Mouse (Mus musculus): ENCODE measurements at regions not wholly inside any gene's neighbourhood (a gene's known extent, or its start where the extent isn't known, plus 50 kb on each side); places are given as distances from the start of the nearest gene placed in this dataset.

DNA sequence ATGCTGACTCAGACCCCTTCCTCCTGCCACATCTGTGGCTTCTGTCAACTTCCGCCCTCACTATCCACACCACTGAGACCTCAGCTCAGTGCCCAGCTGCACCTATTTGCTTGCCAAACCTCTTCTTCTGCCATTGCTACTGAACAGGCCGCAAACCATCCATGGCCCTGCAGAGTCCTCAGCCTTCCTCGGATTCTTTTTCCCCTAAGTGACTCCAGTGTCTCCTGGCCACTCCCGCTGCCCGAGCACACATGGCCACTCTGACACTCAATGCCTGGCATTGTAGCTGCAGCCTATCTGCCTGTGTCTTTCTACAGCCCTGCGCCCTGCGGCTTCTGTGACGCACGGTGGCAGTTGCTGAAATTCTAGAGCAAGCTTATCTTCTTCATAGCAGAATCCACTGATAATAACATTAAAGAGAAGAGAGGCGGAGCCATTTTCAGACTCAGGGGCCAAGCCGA lies 188.8 kb downstream of the Fam43a start:
- Histone ChIP-seq H3K9me3 (no peaks in the 10 kb centered on the region), H3K27me3 (replicated peaks) (no peaks in the 10 kb centered on the region), H3K4me3 (no peak overlapping the region), H3K4me1 (peaks cover 14% of the 10 kb centered on the region), H3K4me2 (replicated peaks) (no peak overlapping the region), H3K27ac (no peak overlapping the region), H3K36me3 (no peaks in the 10 kb centered on the region), H3K9ac (no peak overlapping the region)
- ATAC-seq (ENCODE audit: low FRiP score, low read depth) = no peak
- 84% methylated on average over 11 of the region's 11 CpGs for WGBS

DNA sequence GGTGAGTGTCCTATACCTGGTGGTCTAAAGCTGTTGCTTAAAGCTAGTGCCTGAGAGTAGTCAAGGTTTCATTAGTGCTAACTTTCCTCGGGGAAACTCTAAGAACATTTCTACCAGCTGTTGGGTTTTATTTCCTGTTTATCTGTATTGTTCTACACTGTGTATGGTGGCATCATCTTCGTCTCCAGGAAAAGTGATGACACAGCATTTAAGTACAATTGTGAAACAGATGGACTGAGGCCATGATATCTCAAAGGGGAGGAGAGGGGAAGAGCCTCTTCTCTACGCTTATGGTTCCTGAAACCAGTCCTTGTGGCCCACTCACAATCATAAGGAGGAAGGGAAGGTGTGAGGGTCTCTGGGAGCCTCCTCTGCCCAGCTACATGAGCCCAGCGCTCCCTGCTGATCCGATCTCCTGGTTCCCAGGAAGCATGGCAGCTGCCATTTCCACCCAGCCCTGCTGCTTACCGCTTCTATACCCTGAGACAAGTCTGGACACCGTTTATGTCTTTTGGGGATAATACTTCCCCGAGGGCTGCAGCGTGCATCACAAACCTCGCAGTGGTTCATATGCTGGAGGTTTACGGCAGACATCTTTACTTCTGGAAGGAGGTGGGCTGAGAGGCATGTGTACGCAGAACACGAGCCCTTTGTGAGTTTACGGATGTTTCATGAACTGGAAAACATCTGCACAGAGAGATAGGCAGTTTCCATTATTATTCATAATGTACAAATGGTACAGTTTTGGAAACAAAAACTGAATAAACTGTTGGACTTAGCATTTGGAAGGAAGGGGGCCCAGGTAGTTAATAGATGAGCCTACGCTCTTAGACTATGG lies 189.6 kb downstream of the Fam43a start:
- H3K4me3 ChIP-seq = no peak overlapping the region
- no peak for ATAC-seq (ENCODE audit: low FRiP score, low read depth)
- H3K4me2 ChIP-seq (replicated peaks) = no peak overlapping the region
- no peak overlapping the region for H3K9ac ChIP-seq
- WGBS = 87% methylated on average over 15 of the region's 15 CpGs
- no peaks in the 10 kb centered on the region for H3K27me3 ChIP-seq (replicated peaks)
- H3K9me3 ChIP-seq = no peaks in the 10 kb centered on the region
- peaks cover 14% of the 10 kb centered on the region for H3K4me1 ChIP-seq
- H3K36me3 ChIP-seq = no peaks in the 10 kb centered on the region
- H3K27ac ChIP-seq = no peak overlapping the region

DNA sequence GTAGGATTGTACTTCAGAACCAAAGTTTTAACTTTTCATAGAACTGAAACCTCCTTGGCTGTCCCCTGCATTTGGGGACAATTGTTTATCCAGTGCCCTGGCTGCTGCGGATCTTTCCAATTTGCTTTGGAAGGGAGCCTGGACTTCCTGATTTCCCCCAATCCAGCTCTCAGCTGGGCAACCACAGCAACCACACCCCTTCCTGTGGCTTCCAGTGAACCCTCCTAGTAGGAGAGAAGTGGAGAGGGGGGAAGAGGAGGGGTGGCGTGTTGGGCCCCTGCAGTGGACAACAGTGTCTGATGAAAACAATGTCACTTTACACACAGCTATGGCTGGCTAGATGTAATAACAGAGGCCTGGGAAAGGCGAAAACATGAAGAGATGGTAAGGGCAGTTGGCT lies 190.5 kb downstream of the Fam43a start:
- Histone ChIP-seq H3K9ac (no peak overlapping the region), H3K4me3 (no peak overlapping the region), H3K27me3 (replicated peaks) (no peaks in the 10 kb centered on the region), H3K9me3 (no peaks in the 10 kb centered on the region), H3K27ac (no peak overlapping the region), H3K4me1 (peaks cover 14% of the 10 kb centered on the region), H3K4me2 (replicated peaks) (no peak overlapping the region), H3K36me3 (no peaks in the 10 kb centered on the region)
- 56% methylated on average over 3 of the region's 3 CpGs for WGBS
- ATAC-seq (ENCODE audit: low FRiP score, low read depth) = no peak

DNA sequence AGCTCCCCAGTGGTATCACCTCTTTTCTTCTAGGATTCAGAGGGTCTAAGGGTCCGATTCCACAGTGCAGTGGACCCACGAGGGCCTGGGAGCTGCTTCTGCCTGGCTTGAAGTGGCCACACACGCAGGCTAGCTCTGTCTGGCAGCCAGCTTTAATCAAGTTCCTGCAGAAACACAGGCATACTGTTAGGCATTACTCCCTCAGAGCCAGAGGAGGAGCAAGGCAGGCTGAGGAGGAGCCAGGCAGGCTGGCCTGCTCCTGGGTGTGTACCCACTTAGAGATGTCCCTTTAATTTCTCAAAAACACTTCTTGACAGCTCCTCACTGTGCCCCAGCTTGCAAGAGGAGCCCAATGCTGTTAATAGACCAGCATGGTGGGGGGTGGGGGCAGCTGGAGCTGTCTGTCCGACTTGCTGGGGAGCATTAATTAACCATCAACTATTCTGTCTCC lies 191.1 kb downstream of the Fam43a start:
- H3K9ac ChIP-seq = no peak overlapping the region; the same call in 1 of the 2 replicates
- H3K4me1 ChIP-seq = peaks cover 14% of the 10 kb centered on the region
- no peaks in the 10 kb centered on the region for H3K9me3 ChIP-seq
- H3K4me2 ChIP-seq (replicated peaks) = no peak overlapping the region
- H3K4me3 ChIP-seq = no peak overlapping the region
- no peak for ATAC-seq (ENCODE audit: low FRiP score, low read depth)
- H3K27ac ChIP-seq = no peak overlapping the region
- no peaks in the 10 kb centered on the region for H3K36me3 ChIP-seq
- no peaks in the 10 kb centered on the region for H3K27me3 ChIP-seq (replicated peaks)
- 32% methylated on average over 4 of the region's 4 CpGs for WGBS

DNA sequence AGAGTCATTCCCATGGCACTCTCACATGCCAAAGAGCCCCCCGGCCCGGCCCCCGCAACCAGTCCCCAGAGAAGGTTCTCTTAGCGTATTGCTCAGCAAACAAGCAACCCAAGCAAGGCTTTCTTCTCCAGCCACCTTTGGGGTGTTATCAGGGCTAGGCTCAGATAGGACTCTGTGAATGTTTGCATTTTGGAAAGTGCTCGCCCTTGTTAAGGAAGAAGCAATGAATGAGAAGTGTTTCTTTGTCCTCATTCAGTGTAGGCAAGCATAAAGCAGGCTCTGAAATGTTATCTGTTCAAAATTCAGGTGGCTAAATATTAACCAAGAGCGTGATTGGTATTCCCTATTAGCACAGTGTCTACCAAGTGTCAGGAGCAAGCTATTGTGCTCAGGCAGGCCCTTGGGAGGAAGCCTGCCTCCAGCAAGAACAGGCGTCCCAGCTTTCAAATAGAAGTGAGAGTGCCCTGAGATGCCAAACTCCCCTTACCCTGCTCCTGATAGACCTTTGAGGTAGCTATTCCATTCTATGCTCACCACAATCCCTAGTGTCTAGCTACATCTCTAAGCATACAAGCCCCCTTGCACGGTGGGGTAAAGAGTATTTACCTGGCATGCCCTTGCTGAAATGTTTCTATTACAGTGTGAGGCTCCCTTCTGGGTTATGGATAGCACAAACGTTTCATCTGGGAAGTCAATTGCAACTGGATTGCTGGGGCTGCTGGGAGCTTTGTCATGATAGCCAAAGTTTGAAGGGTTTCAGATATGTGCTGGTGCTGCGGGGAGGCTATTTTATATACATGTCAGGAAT lies 191.7 kb downstream of the Fam43a start:
- 77% methylated on average over 10 of the region's 10 CpGs for WGBS
- Histone ChIP-seq H3K27me3 (replicated peaks) (no peaks in the 10 kb centered on the region), H3K4me2 (replicated peaks) (no peak overlapping the region), H3K27ac (no peak overlapping the region), H3K4me1 (peaks cover 14% of the 10 kb centered on the region), H3K4me3 (no peak overlapping the region), H3K9me3 (no peaks in the 10 kb centered on the region), H3K9ac (no peak overlapping the region), H3K36me3 (no peaks in the 10 kb centered on the region)
- no peak for ATAC-seq (ENCODE audit: low FRiP score, low read depth)

DNA sequence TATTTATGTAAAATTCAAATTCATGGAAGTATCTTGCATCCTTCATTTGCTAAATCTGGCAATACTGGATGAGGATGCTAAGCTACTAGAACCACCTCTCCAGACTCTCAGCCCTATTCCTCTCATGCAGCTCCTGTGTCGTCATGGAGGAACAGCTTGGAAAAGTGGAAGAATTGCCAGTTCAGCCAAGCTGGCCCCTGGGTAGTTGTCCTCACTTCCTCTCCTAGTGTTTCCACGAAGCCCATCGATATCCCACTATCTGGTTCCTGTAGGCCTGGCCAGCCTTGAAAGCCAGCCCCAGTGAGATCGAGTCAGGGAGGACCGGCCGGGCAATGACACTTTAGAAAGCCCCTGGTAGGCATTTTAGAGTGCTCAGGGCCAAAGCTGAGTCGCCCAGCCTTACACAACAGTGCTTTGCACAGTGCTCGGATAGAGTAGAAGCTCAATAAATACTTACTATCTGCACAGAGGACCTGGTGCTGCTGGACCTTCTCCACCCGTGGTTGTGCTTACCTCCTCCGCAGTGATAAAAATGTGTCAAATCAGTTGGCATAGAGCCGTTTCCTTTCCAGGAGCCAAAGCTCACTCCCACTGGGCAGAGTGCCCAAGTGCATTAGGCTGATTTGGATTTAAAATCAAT lies 193.3 kb downstream of the Fam43a start:
- Histone ChIP-seq H3K27ac (no peak overlapping the region), H3K4me1 (peaks cover 14% of the 10 kb centered on the region), H3K9me3 (no peaks in the 10 kb centered on the region), H3K4me3 (no peak overlapping the region), H3K9ac (no peak overlapping the region), H3K27me3 (replicated peaks) (no peaks in the 10 kb centered on the region), H3K4me2 (replicated peaks) (no peak overlapping the region), H3K36me3 (no peaks in the 10 kb centered on the region)
- 81% methylated on average over 11 of the region's 11 CpGs for WGBS
- ATAC-seq (ENCODE audit: low FRiP score, low read depth) = no peak

DNA sequence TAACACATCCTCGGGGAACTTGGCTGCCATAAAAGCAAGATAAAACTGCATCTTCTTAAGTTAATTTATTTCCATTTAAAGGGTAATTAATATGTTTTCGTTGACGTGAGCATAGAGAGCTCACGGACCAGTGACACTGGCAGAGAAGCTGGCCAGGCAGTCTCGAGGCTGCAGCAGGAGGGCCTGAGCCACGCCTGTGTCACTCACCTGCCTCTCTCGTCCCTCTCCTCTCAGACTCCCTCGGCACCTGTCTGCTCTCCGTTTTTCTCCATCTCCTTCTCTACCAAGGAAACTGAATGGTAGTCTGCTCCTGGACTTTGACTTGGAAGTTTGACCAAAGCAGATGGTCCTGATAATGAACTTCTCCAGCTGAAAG lies 193.8 kb downstream of the Fam43a start:
- no peak for ATAC-seq (ENCODE audit: low FRiP score, low read depth)
- Histone ChIP-seq H3K27me3 (replicated peaks) (no peaks in the 10 kb centered on the region), H3K9ac (no peak overlapping the region), H3K36me3 (no peaks in the 10 kb centered on the region), H3K4me1 (peaks cover 14% of the 10 kb centered on the region), H3K4me3 (no peak overlapping the region), H3K9me3 (no peaks in the 10 kb centered on the region), H3K27ac (no peak overlapping the region), H3K4me2 (replicated peaks) (no peak overlapping the region)
- WGBS = 65% methylated on average over 9 of the region's 9 CpGs

DNA sequence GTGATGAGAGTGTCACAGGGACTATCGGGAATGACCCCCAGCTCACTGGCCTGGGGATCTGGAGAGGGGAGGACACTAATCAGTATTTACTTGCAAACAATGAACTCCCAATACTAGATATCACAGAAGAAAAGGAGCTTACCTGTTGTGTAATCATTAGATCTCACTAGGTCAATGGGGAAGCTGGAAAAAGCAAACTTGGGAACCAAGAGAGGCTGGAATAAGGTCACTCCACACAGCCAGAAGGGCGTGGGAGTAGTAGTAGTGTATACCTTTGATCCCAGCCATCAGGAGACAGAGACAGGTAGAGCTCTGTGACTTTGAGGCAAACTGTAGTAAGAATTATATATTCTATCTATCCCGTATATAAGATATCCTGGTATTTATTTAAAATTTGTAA lies 194.3 kb downstream of the Fam43a start:
- H3K27me3 ChIP-seq (replicated peaks) = no peaks in the 10 kb centered on the region
- H3K9ac ChIP-seq = no peak overlapping the region
- no peak overlapping the region for H3K27ac ChIP-seq
- WGBS = 94% methylated on average over 3 of the region's 3 CpGs
- H3K4me3 ChIP-seq = no peak overlapping the region
- H3K4me1 ChIP-seq = peaks cover 14% of the 10 kb centered on the region
- ATAC-seq (ENCODE audit: low FRiP score, low read depth) = no peak
- no peak overlapping the region for H3K4me2 ChIP-seq (replicated peaks)
- H3K36me3 ChIP-seq = no peaks in the 10 kb centered on the region
- H3K9me3 ChIP-seq = no peaks in the 10 kb centered on the region

DNA sequence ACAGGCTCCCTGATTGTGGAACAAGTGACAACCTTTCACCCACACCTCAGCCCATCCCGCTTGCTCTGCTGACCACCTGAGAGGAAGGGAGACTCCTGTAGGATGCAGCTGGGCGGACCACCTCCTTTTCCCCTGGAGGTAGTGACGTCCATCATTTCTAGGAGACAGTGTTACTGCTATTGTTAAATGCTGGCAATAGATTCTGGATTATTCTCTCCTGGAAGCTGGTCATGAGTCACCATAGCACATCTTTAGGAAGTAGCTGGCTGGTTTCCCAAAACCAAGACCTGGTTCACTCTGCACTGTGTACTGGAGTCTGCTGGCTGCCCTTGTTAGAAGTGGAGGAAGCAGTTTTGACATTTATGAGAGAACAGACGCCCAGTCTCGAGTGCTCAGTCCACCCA lies 196.0 kb downstream of the Fam43a start:
- Histone ChIP-seq H3K4me1 (peaks cover 5% of the 10 kb centered on the region), H3K4me3 (no peak overlapping the region), H3K9ac (no peak overlapping the region), H3K36me3 (no peaks in the 10 kb centered on the region), H3K9me3 (no peaks in the 10 kb centered on the region), H3K27ac (no peak overlapping the region), H3K27me3 (replicated peaks) (no peaks in the 10 kb centered on the region), H3K4me2 (replicated peaks) (no peak overlapping the region)
- no peak for ATAC-seq (ENCODE audit: low FRiP score, low read depth)
- 85% methylated on average over 5 of the region's 5 CpGs for WGBS

DNA sequence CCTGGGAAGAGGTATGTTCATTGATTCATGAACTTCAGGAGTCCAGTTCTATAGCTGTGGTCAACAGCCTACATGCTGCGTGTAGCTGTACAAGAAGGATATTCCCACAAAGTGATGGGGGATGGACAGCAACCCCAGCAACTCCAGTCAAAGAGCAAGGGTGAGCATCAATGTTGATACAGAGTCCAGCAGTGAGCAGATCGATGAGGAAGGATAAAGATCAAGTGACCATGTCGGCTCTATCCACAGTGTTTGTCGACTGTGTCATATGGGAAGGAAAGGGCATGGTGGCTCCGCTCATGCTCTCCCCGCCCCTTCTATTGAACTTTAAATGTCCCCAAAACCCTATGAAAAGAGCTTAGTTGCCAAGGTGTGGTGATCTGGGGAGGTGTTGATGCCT lies 196.6 kb downstream of the Fam43a start:
- no peak for ATAC-seq (ENCODE audit: low FRiP score, low read depth)
- Histone ChIP-seq H3K9me3 (no peaks in the 10 kb centered on the region), H3K4me3 (no peak overlapping the region), H3K9ac (no peak overlapping the region), H3K36me3 (no peaks in the 10 kb centered on the region), H3K4me1 (no peaks in the 10 kb centered on the region), H3K4me2 (replicated peaks) (no peak overlapping the region), H3K27ac (no peak overlapping the region), H3K27me3 (replicated peaks) (no peaks in the 10 kb centered on the region)
- 94% methylated on average over 6 of the region's 6 CpGs for WGBS

DNA sequence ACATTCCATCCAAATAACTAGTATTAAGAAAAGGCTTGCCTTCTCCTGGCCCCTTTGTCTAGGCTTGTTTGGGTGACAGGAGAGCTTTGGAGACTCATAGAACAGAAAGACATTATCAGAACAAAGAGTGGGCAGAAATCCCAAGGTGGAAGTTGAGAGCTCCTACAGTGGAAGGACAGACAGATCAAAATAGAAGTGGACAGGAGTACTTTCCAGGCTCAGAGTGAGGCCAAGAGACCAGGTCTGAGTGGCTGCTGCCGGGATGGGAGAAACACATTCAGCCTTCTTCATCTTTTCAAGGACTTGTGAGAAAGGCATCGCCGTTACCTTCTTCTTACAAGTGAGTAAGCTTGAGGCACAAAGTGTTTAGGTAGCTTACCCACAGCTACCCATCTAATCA lies 197.5 kb downstream of the Fam43a start:
- H3K27me3 ChIP-seq (replicated peaks) = no peaks in the 10 kb centered on the region
- no peaks in the 10 kb centered on the region for H3K9me3 ChIP-seq
- no peaks in the 10 kb centered on the region for H3K4me1 ChIP-seq
- H3K27ac ChIP-seq = no peak overlapping the region
- no peaks in the 10 kb centered on the region for H3K36me3 ChIP-seq
- H3K9ac ChIP-seq = no peak overlapping the region
- no peak overlapping the region for H3K4me2 ChIP-seq (replicated peaks)
- H3K4me3 ChIP-seq = no peak overlapping the region
- 98% methylated on average over 3 of the region's 3 CpGs for WGBS
- ATAC-seq (ENCODE audit: low FRiP score, low read depth) = no peak

DNA sequence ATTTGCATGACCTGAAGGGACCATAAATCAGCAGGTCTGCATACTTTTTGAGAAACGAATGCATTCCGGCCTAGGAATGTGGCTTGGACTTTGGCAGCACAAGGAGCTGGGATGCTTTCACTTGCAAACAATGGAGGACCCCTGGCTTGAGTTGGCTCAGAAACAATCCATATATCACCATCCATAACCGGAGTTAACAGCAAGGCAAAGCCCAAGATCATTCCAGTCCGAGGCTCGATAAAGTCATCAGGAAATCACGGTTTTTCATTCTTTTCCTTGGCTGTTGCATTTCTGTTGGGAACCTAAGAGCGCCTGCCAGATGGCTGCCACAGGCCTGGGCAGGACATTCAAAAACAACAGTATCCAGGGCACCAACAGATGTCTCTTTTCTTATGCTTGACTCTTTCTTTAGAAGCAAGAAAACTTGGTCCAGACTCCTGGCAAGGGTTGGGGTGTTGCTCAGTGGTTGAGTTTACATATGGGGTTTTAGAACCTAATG lies 198.5 kb downstream of the Fam43a start:
- ATAC-seq (ENCODE audit: low FRiP score, low read depth) = no peak
- H3K4me2 ChIP-seq (replicated peaks) = no peak overlapping the region
- no peak overlapping the region for H3K27ac ChIP-seq
- no peaks in the 10 kb centered on the region for H3K4me1 ChIP-seq
- no peak overlapping the region for H3K4me3 ChIP-seq
- no peaks in the 10 kb centered on the region for H3K36me3 ChIP-seq
- H3K27me3 ChIP-seq (replicated peaks) = no peaks in the 10 kb centered on the region
- H3K9ac ChIP-seq = no peak overlapping the region
- 42% methylated on average over 7 of the region's 7 CpGs for WGBS
- no peaks in the 10 kb centered on the region for H3K9me3 ChIP-seq

Measured in neural tube, embryonic 12.5 days (tissue).